Mouse (Mus musculus) liver, embryonic 11.5 days (tissue): ENCODE measurements around the gene Hoxa10. TPM values are rescaled to one million over a fixed set of nuclear protein-coding genes. Genes with fewer than 3 reads are reported as not detected.

Source experiments
- ATAC-seq: fragments of 200-750 bp; cut with Nextera tagmentation; replicated peaks from 2 replicates; pipeline ENCODE4 v1.8.0; 2017; ENCODE audit warnings: moderate number of reproducible peaks, mild to moderate bottlenecking, moderate TSS enrichment, moderate library complexity; ENCODE audit not compliant: low FRiP score
- DNase-seq: peaks from one replicate; pipeline ENCODE4 v3.0.0-alpha.2; 2017; ENCODE audit warnings: low spot score
- H3K27ac ChIP-seq: fragments of 300-500 bp; sonication (generic); 2 replicates; pipeline ENCODE4 v1.5.1; 2014; ENCODE audit warnings: mild to moderate bottlenecking, low read depth, low read length, control low read depth
- H3K27me3 ChIP-seq: fragments of 300-500 bp; sonication (generic); replicated peaks from 2 replicates; pipeline ENCODE4 v1.6.1; 2014; ENCODE audit warnings: low read length, mixed read lengths; ENCODE audit not compliant: control insufficient read depth, insufficient read depth
- H3K36me3 ChIP-seq: fragments of 300-500 bp; sonication (generic); 2 replicates; pipeline ENCODE4 v1.6.1; 2014; ENCODE audit warnings: mild to moderate bottlenecking, low read length, moderate library complexity, mixed read lengths; ENCODE audit not compliant: control insufficient read depth, insufficient read depth
- H3K4me1 ChIP-seq: fragments of 300-500 bp; sonication (generic); replicated peaks from 2 replicates; pipeline ENCODE4 v1.6.1; 2014; ENCODE audit warnings: low read length, mixed read lengths; ENCODE audit not compliant: control insufficient read depth, insufficient read depth
- H3K4me2 ChIP-seq: fragments of 300-500 bp; sonication (generic); 2 replicates; pipeline ENCODE4 v1.6.1; 2014; ENCODE audit warnings: mild to moderate bottlenecking, control low read depth, moderate library complexity
- H3K4me3 ChIP-seq: fragments of 300-500 bp; sonication (generic); 2 replicates; pipeline ENCODE4 v1.5.1; 2014; ENCODE audit warnings: low read depth, low read length, control low read depth
- H3K9ac ChIP-seq: fragments of 300-500 bp; sonication (generic); 2 replicates; pipeline ENCODE4 v1.6.1; 2014; ENCODE audit warnings: low read depth, low read length, control low read depth
- H3K9me3 ChIP-seq: fragments of 300-500 bp; sonication (generic); 2 replicates; pipeline ENCODE4 v1.6.1; 2016; ENCODE audit warnings: low read length, inconsistent platforms, mixed read lengths; ENCODE audit not compliant: control insufficient read depth
- whole genome bisulfite sequencing: fragments of 180-500 bp; shearing (Covaris S2); extraction: QIAGEN DNeasy Blood & Tissue Kit; methylation state at CpG from one replicate; pipeline ENCODE4 v1.1.7; 2014; 5-methylcytosine and 5-hydroxymethylcytosine counted together
- polyA plus RNA-seq: library from polyadenylated mRNA; unstranded; fragments of >200 nt; fragmentation: Nextera tagmentation; extraction: Ambion mirVana; gene quantifications from 2 replicates; pipeline ENCODE4 v1.2.1, GENCODE M21; 2014

Gene Hoxa10
- polyA plus RNA-seq, 1 experiment from 2014 or later: 2.2 TPM

DNA sequence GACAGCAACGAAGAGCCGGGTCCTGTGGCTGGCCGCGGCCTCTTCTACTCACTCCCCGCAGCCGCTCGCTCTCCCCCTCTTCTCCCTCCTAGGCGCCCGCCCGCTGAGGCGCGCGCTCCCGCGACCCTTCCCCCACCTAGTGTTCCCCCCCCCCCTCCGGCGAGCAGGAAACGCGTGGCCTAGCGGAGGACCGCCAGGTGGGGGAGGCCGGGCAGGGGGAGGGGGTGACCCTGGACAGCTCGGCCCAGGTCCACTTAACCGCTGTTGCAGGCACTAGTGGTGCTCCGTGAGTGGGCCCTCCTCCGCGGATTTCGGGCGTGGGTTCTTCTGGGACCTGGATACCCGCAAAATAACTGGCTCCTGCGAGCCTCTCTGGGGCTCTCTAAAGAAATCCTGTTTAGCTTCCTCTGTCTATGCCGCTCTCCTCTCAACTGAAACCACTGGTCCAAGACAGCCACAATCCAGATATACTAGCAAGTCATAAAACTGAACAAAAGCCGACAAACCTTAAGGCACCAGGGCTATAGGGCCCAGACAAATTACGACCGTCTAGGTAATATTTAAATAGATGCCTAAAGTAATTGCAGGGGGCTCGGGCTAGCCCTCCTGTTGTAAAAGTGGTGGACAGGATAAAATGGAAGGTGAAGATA lies 10.0 kb downstream of the Hoxa10 start, which contains the start of gene Hoxa9:
TSS of gene Hoxa9 (minus strand) at position 574 of the 650 bp plus-strand sequence.
- WGBS: 2% methylated on average over 33 of the region's 36 CpGs
- DNase-seq: no peak
- Histone ChIP-seq H3K27me3 (peaks cover 96% of the 10 kb centered on the region), H3K36me3 (no peaks in the 10 kb centered on the region), H3K4me3 (peak within 1 kb of the TSS; percentile 23), H3K27ac (no peak within 1 kb of the TSS), H3K4me2 (no peak within 1 kb of the TSS), H3K4me1 (no peaks in the 10 kb centered on the region), H3K9me3 (no peaks in the 10 kb centered on the region), H3K9ac (no peak within 1 kb of the TSS)
- no peak for ATAC-seq

DNA sequence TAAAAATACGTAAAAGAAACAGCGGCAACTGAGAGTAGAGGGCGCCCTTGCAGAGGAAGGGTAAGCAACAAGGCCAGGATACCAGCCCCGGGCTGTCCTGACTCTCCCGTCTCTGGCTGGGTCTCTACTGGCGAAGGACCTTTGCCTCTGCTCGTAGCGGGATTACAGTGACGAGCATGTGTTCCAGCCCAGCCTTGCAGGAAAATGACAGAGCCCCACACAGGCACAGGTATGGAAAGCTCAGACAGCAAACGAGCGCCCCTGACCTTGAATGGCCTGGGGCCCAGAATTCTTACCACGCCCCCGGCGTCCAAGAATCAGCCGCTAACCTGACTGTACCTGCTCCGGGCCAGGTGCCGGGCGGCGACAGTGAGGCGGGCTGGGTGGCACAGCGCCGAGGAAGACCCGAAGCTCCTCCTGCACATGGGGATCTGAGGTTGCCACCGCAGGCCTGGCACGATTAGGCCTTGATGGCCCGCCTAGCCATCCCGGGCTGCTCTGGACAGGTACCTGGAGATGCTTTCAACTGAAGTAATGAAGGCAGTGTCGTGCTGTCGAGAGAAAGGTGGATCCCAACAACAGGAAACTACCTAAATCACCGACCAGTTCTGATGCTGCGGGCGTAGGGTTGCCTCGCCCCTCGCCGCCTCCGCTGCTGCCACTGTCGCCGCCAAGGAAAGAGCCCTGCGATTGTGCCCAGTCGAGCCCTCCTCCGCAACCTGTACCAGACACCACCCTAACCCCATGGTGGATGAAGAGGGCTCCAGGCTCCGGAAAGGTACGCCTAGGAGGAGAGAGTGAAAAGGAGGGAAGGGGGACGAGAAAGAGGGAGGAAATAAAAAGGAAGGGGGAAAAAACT lies 10.9 kb downstream of the Hoxa10 start:
- Histone ChIP-seq H3K9ac (no peak overlapping the region), H3K27me3 (peaks cover 96% of the 10 kb centered on the region), H3K4me2 (no peak overlapping the region; the same call in 1 of the 2 replicates), H3K9me3 (no peaks in the 10 kb centered on the region), H3K4me1 (no peaks in the 10 kb centered on the region), H3K36me3 (no peaks in the 10 kb centered on the region), H3K27ac (no peak overlapping the region), H3K4me3 (peak overlapping the region; percentile 23)
- ATAC-seq: no peak
- DNase-seq: no peak
- 3% methylated on average over 44 of the region's 44 CpGs for WGBS

DNA sequence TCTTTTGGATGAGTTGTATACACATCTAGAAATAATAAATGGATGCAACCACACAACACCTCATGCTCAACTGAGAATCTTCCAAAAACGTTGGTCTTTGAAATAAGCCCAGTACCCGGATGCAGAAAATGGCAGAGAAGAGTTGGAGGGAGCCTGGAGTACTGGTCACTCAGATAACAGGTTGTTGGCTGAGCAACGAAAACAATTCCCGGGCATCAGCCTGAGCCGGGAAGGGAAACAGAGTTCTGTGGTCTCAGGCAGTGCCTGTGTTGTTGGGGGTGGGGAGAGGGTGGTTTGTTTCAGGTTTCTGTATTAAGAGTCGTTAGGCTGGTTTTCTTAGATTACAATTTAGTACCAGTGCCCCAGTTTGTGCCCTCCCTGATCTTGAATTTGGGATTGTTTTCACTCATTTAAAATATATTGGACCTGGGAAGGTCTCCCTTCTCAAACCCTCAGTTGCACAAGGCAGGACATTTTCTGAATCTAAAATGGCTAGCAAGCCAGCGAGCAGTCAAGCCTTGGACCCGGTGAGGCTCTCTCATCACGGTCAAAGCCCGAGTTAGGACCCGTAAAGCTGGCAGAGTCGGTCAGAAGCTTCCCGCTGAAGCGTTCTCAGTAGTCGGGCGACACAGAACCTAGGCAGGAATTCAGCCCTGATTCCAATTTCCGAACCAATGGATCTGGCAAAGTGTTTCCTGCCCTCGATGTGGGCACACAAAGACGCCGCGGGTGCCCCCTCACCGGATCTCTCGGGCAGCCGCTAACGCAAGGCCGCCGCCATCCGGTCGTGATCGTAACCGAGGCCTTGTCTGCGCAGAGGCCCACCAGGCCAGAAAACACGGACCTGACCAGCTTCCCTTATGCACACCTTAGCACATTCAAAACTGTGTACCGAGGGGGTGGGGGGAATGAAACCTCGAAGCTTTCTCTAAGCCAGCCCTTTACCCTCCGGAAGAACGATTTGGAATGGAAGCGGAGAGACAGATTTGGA lies 11.9 kb downstream of the Hoxa10 start:
- no peak for DNase-seq
- 2% methylated on average over 38 of the region's 38 CpGs for WGBS
- Histone ChIP-seq H3K4me3 (no peak overlapping the region), H3K9me3 (no peaks in the 10 kb centered on the region), H3K4me2 (peak overlapping the region; percentile 27), H3K27me3 (peaks cover 96% of the 10 kb centered on the region), H3K27ac (no peak overlapping the region), H3K36me3 (no peaks in the 10 kb centered on the region), H3K4me1 (no peaks in the 10 kb centered on the region), H3K9ac (no peak overlapping the region)
- ATAC-seq: no peak

DNA sequence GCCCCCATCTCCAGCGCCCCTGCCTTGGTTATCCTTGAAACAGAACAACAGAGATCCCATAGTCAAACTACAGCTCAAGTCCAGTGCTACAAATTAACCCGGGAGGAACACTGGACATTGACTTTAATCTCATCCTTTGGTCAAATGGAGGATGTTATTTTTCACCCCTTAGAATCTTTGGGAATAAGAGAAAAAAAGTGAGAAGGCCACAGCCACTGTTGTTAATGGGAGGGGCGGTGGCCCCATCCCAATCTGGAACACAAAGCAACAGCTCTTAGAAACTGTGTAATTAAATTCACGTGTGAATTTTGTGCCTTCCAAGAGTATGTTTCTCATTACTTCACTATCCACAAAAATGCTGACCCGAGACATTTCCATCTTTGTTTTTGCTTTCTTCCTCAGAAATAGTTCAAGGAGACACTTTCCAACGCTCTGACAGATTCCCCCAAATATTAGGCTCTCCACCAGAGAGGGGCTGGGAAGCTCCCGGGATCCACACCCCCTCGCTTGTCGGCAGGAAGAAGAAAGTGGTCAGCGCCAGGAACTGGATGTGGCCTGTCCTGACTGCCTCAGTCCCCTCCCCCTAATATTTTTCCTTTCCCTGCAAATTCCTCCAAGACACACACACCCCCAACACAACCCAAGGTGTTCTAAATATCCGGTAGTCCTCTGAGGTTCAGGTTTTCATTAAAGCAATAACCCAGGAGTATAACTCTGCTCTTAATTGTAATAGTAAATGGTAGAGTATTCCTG lies 13.0 kb downstream of the Hoxa10 start:
- Histone ChIP-seq H3K9me3 (no peaks in the 10 kb centered on the region), H3K9ac (no peak overlapping the region), H3K36me3 (no peaks in the 10 kb centered on the region), H3K4me1 (no peaks in the 10 kb centered on the region), H3K27me3 (peaks cover 96% of the 10 kb centered on the region), H3K4me3 (no peak overlapping the region), H3K4me2 (no peak overlapping the region), H3K27ac (no peak overlapping the region)
- ATAC-seq (no peak), DNase-seq (no peak)
- WGBS: 4% methylated on average over 11 of the region's 11 CpGs

DNA sequence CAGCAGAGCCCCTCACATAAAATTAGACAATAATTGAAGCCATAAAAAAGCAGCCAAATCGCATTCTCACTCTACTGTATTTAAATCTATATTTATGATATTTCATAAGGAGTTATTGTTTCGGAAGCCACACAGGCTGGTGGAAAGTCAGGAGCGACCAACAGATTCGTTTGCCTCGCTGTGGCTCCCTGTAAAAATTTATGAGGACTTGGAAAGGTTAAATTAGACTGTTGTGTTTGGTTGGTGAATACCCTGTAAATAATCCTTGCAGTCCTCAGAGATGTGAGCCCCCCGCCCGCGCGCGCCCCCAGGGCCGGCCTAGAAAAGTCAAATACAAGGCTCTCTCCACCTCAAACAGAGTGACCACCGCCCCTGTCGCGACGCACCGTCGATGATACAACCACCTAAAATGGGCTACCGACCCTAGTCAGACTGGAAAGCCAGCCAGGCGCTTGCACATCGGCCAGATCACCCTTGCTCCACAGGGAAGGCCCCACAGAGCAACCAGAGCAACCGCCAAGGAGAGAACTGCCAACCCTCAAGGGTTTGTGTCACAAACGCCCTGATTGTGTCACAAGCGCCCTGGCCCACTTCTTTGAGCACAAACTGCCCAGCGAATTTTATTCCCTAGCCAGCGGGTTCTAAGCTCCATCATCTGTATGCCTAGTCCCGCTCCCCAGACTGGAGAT lies 13.9 kb downstream of the Hoxa10 start:
- no peak for ATAC-seq
- Histone ChIP-seq H3K9ac (no peak overlapping the region), H3K4me2 (no peak overlapping the region), H3K27ac (no peak overlapping the region), H3K4me3 (no peak overlapping the region), H3K27me3 (peaks cover 96% of the 10 kb centered on the region), H3K36me3 (no peaks in the 10 kb centered on the region), H3K9me3 (no peaks in the 10 kb centered on the region), H3K4me1 (no peaks in the 10 kb centered on the region)
- DNase-seq: no peak
- WGBS: 7% methylated on average over 26 of the region's 26 CpGs

DNA sequence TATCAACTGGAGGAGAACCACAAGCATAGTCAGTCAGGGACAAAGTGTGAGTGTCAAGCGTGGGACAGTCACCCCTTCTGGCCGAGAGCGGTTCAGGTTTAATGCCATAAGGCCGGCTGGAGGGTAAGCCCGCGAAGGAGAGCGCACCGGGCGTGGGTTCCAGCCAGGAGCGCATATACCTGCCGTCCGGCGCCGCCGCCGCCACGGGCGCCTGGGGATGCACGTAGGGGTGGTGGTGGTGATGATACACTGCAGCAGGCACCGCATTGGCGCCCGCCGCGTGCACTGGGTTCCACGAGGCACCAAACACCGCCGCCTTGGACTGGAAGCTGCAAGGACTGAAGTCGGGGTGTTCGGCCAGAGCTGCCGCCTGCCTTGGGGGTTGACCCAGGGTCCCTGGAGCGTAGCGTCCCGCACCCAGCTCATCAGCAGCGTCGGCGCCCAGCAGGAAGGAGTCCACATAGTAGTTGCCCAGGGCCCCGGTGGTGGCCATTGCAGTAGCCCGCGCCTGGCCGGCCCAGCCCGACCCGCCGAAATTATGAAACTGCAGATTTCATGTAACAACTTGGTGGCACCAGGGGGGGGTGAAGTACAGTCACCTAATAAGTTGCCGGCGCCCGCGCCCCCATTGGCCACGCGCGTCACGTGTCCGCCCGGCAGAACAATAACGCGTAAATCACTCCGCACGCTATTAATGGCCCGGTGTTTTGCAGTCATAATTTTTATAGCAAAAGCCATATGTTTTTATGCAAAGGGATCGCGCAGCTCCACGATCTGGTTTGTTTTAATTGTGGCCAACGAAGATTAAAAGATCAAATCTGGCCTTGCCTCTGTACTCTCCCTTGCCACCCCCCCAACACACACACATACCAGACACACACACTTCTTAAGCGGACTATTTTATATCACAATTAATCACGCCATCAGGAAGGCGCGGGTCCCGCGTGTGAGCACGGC lies 14.8 kb downstream of the Hoxa10 start:
- ATAC-seq: no peak
- DNase-seq: no peak
- WGBS: 4% methylated on average over 69 of the region's 69 CpGs
- H3K9me3 ChIP-seq: no peaks in the 10 kb centered on the region
- H3K4me3 ChIP-seq: peak overlapping the region; percentile 32
- no peak overlapping the region for H3K27ac ChIP-seq
- H3K4me2 ChIP-seq: peak overlapping the region; percentile 39
- no peaks in the 10 kb centered on the region for H3K36me3 ChIP-seq
- H3K27me3 ChIP-seq: peaks cover 99% of the 10 kb centered on the region
- no peak overlapping the region for H3K9ac ChIP-seq
- no peaks in the 10 kb centered on the region for H3K4me1 ChIP-seq
